Mouse (Mus musculus): ENCODE measurements around the gene Hoxd8. TPM values are rescaled to one million over a fixed set of nuclear protein-coding genes. Genes with fewer than 3 reads are reported as not detected.

The Hoxd8 gene
- polyA plus RNA-seq, 1 experiment from 2014 or later, result 36.4 TPM

- peak overlapping the region; percentile 66 for H3K4me3 ChIP-seq (replicated peaks)
- H3K27me3 ChIP-seq, result peaks cover 53% of the 10 kb centered on the region
- H3K9ac ChIP-seq, result peak overlapping the region; percentile 88
- whole genome bisulfite sequencing, result under 1% methylated on average over 78 of the region's 78 CpGs
- H3K9me3 ChIP-seq (replicated peaks), result no peaks in the 10 kb centered on the region
- no peaks in the 10 kb centered on the region for H3K36me3 ChIP-seq
- H3K27ac ChIP-seq, result peak overlapping the region; percentile 96
- ATAC-seq (replicated peaks; ENCODE audit: low FRiP score), result peak; percentile 57
- H3K4me1 ChIP-seq, result peaks cover 56% of the 10 kb centered on the region
- peak overlapping the region; percentile 68 for H3K4me2 ChIP-seq
Observed at GRCm38 (mm10) chr2:74681594-74682531, 22.6 kb upstream of the Hoxd8 start.

- under 1% methylated on average over 51 of the region's 51 CpGs for WGBS
- Histone ChIP-seq H3K4me1 (peaks cover 49% of the 10 kb centered on the region), H3K27ac (peak overlapping the region; percentile 96), H3K4me2 (peak overlapping the region; percentile 68), H3K4me3 (replicated peaks) (peak overlapping the region; percentile 66), H3K27me3 (peaks cover 52% of the 10 kb centered on the region), H3K9me3 (replicated peaks) (no peaks in the 10 kb centered on the region), H3K36me3 (no peaks in the 10 kb centered on the region), H3K9ac (peak overlapping the region; percentile 88)
- ATAC-seq (replicated peaks; ENCODE audit: low FRiP score), result no peak
Observed at GRCm38 (mm10) chr2:74682796-74683195, 21.6 kb upstream of the Hoxd8 start.

- peak overlapping the region; percentile 66 for H3K4me3 ChIP-seq (replicated peaks)
- no peaks in the 10 kb centered on the region for H3K9me3 ChIP-seq (replicated peaks)
- H3K36me3 ChIP-seq, result no peaks in the 10 kb centered on the region
- 1% methylated on average over 18 of the region's 18 CpGs for WGBS
- ATAC-seq (replicated peaks; ENCODE audit: low FRiP score), result peak; percentile 38
- peak overlapping the region; percentile 68 for H3K4me2 ChIP-seq
- H3K9ac ChIP-seq, result peak overlapping the region; percentile 88
- peaks cover 44% of the 10 kb centered on the region for H3K4me1 ChIP-seq
- peaks cover 56% of the 10 kb centered on the region for H3K27me3 ChIP-seq
- H3K27ac ChIP-seq, result peak overlapping the region; percentile 96
Observed at GRCm38 (mm10) chr2:74683471-74683951, 20.9 kb upstream of the Hoxd8 start.

DNA sequence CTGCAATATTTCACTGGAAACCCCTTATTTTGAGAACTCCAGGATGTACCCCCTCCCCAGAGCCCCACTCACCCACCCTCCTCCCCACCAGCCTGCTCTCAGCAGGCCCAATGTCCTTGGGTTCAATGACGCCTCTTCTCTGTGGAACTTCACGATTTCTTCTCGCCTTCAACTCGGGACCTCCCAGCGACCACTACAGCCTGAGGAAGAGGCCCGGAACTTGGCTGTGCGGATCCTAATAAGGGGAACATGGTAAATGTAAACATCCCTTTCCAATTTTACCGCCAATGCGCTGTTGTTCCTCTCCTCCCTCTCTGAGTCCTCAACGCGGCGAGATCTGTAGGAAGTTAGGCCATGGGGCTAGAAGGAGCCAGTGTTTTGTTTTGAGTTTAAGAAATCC lies 20.3 kb upstream of the Hoxd8 start:
- Histone ChIP-seq H3K4me1 (peaks cover 39% of the 10 kb centered on the region), H3K4me2 (peak overlapping the region; percentile 68), H3K36me3 (no peaks in the 10 kb centered on the region), H3K9me3 (replicated peaks) (no peaks in the 10 kb centered on the region), H3K4me3 (replicated peaks) (peak overlapping the region; percentile 66), H3K9ac (peak overlapping the region; percentile 88), H3K27me3 (peaks cover 53% of the 10 kb centered on the region), H3K27ac (peak overlapping the region; percentile 96)
- 5% methylated on average over 12 of the region's 12 CpGs for WGBS
- ATAC-seq (replicated peaks; ENCODE audit: low FRiP score), result no peak

DNA sequence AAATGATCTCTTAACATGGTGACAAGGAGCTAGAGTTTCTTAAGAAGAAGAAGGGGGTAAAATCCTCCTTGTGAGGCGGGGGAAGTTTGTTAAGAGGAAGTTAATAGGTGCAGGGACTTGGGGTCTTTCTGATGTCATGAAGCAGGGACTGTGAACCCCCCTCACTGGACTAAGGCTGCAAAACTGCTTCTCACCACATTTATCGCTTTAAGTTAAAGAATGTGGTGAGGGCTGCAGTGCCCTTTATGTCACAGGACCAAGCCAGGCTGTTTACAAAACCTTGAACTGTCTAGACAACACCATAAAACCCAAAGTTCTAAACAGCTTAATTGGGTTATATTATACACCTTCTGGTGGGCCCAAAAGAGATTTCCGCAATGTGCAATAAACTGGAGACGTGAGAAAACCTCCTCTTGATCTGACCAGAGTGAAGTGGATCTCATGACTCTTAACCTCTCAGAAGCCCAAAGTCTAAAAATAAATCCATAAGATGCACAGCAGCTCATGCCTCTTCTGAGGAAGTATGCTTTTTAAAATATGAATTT lies 19.3 kb upstream of the Hoxd8 start:
- H3K4me1 ChIP-seq, result peaks cover 32% of the 10 kb centered on the region
- H3K4me2 ChIP-seq, result peak overlapping the region; percentile 68
- H3K36me3 ChIP-seq, result no peaks in the 10 kb centered on the region
- H3K9me3 ChIP-seq (replicated peaks), result no peaks in the 10 kb centered on the region
- ATAC-seq (replicated peaks; ENCODE audit: low FRiP score), result no peak
- peak overlapping the region; percentile 96 for H3K27ac ChIP-seq
- H3K4me3 ChIP-seq (replicated peaks), result peak overlapping the region; percentile 66
- WGBS, result 15% methylated on average over 4 of the region's 4 CpGs
- peak overlapping the region; percentile 88 for H3K9ac ChIP-seq
- peaks cover 45% of the 10 kb centered on the region for H3K27me3 ChIP-seq

DNA sequence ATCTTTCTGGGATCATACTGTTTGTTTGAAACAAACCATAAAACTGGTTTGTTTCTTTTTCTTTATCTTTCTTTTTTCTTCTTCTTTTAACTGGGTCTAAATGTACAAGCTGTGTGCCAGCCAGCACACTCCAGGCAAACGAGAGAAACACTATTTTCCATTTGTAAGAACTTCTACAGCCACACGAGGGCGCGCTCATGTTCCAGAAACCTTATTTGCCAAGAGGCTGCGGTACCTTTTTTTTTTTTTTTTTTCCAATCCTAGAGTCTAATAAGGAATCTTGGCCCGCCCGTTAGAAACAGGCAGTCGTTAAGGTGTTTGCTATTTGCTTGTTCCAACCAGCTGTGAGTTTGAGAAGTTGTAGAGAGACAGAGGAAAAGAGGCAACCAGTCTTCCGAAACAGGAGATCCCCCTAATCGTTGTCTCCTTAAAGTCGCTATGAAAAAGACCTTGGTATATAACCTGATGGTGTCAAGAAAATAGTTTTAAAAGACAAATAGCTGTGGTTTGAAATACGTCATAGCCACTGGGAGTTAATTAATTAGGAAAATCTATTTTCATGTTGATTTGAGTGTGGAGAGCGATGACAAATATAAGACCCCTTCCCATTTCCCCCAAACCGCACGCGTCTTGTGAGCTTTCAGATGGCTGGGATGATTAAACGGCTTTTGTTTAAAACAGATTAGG lies 18.0 kb upstream of the Hoxd8 start:
- no peaks in the 10 kb centered on the region for H3K9me3 ChIP-seq (replicated peaks)
- H3K4me1 ChIP-seq, result peaks cover 34% of the 10 kb centered on the region
- H3K9ac ChIP-seq, result peak overlapping the region; percentile 73
- peak overlapping the region; percentile 55 for H3K4me3 ChIP-seq (replicated peaks)
- ATAC-seq (replicated peaks; ENCODE audit: low FRiP score), result no peak
- H3K36me3 ChIP-seq, result no peaks in the 10 kb centered on the region
- peak overlapping the region; percentile 80 for H3K4me2 ChIP-seq
- peaks cover 32% of the 10 kb centered on the region for H3K27me3 ChIP-seq
- WGBS, result 2% methylated on average over 17 of the region's 17 CpGs
- H3K27ac ChIP-seq, result peak overlapping the region; percentile 86

GRCm38 (mm10) chr2:74686988-74687697 lies 17.3 kb upstream of the Hoxd8 start:
- ATAC-seq (replicated peaks; ENCODE audit: low FRiP score), result no peak
- no peaks in the 10 kb centered on the region for H3K36me3 ChIP-seq
- no peaks in the 10 kb centered on the region for H3K9me3 ChIP-seq (replicated peaks)
- H3K4me2 ChIP-seq, result peak overlapping the region; percentile 80
- peaks cover 25% of the 10 kb centered on the region for H3K27me3 ChIP-seq
- peak overlapping the region; percentile 55 for H3K4me3 ChIP-seq (replicated peaks)
- peak overlapping the region; percentile 73 for H3K9ac ChIP-seq
- H3K4me1 ChIP-seq, result peaks cover 31% of the 10 kb centered on the region
- peak overlapping the region; percentile 86 for H3K27ac ChIP-seq
- 1% methylated on average over 27 of the region's 27 CpGs for WGBS

- no peak for ATAC-seq (replicated peaks; ENCODE audit: low FRiP score)
- peak overlapping the region; percentile 55 for H3K4me3 ChIP-seq (replicated peaks)
- peaks cover 31% of the 10 kb centered on the region for H3K4me1 ChIP-seq
- peak overlapping the region; percentile 86 for H3K27ac ChIP-seq
- H3K9me3 ChIP-seq (replicated peaks), result no peaks in the 10 kb centered on the region
- 2% methylated on average over 31 of the region's 31 CpGs for WGBS
- H3K36me3 ChIP-seq, result no peaks in the 10 kb centered on the region
- peak overlapping the region; percentile 80 for H3K4me2 ChIP-seq
- peaks cover 26% of the 10 kb centered on the region for H3K27me3 ChIP-seq
- peak overlapping the region; percentile 73 for H3K9ac ChIP-seq
Observed at GRCm38 (mm10) chr2:74687698-74688555, 16.5 kb upstream of the Hoxd8 start.

GRCm38 (mm10) chr2:74688795-74689573 lies 15.4 kb upstream of the Hoxd8 start:
- Histone ChIP-seq H3K36me3 (no peaks in the 10 kb centered on the region), H3K9ac (peak overlapping the region; percentile 73), H3K9me3 (replicated peaks) (no peaks in the 10 kb centered on the region), H3K4me2 (peak overlapping the region; percentile 80), H3K27me3 (peaks cover 26% of the 10 kb centered on the region), H3K4me3 (replicated peaks) (peak overlapping the region; percentile 55), H3K27ac (peak overlapping the region; percentile 86), H3K4me1 (peaks cover 31% of the 10 kb centered on the region)
- no peak for ATAC-seq (replicated peaks; ENCODE audit: low FRiP score)
- WGBS, result 6% methylated on average over 12 of the region's 12 CpGs

GRCm38 (mm10) chr2:74689574-74690337 lies 14.7 kb upstream of the Hoxd8 start:
- Histone ChIP-seq H3K4me1 (peaks cover 34% of the 10 kb centered on the region), H3K27me3 (peaks cover 23% of the 10 kb centered on the region), H3K27ac (peak overlapping the region; percentile 86), H3K4me3 (replicated peaks) (peak overlapping the region; percentile 55), H3K9me3 (replicated peaks) (no peaks in the 10 kb centered on the region), H3K4me2 (peak overlapping the region; percentile 80), H3K36me3 (no peaks in the 10 kb centered on the region), H3K9ac (peak overlapping the region; percentile 73)
- WGBS, result 2% methylated on average over 24 of the region's 24 CpGs
- ATAC-seq (replicated peaks; ENCODE audit: low FRiP score), result no peak

Measured in kidney, embryonic 15.5 days (tissue).